ENCODE assay signal across 9 mouse cellular contexts in genomic region chr11:84067720-84068190, GRCm38 (mm10). TPM values are rescaled to one million over a fixed set of nuclear protein-coding genes. Genes with fewer than 3 reads are reported as not detected.
DNase-seq lines count a peak whose midpoint lies in the region; ATAC-seq lines count a peak whose summit lies in the region.
"Had no signal": no experiment of that assay in that cellular context is flagged by ENCODE, and none has a peak within 500 bp of the region (broad histone marks: within the 10 kb centered on the region; RNA-seq: fewer than 3 reads in every experiment).

No protein-coding gene starts in this region.

- DNase-seq in embryo, embryonic 10 days (ENCODE audit: low spot score), result peak; percentile 47
- DNase-seq in embryo, embryonic 11 days, result no peak
- DNase-seq in urinary bladder, postnatal 14 days (ENCODE audit: low spot score), result peak; percentile 30
- no peak for DNase-seq in urinary bladder, adult 2 months (ENCODE audit: low spot score)
- peak; percentile 95 for DNase-seq in midbrain, embryonic 11.5 days (ENCODE audit: low spot score, missing footprints)
- no peak for DNase-seq in T-cell, adult 2 months (ENCODE audit: low spot score)
- no peak for DNase-seq in left cerebral cortex, adult 18-20 months (ENCODE audit: low spot score in 2 of 2)

- peaks cover 30% of the 10 kb centered on the region for H3K27me3 ChIP-seq in hindbrain, embryonic 15.5 days
- H3K27me3 ChIP-seq in midbrain, embryonic 11.5 days (ENCODE audit: control insufficient read depth, insufficient read depth, low read length), result peaks cover 28% of the 10 kb centered on the region

- H3K9ac ChIP-seq in hindbrain, embryonic 15.5 days, result peak overlapping the region; percentile 56
- H3K9ac ChIP-seq in midbrain, embryonic 11.5 days (ENCODE audit: low read length), result peak overlapping the region; percentile 75

- 1% methylated on average over 21 of the region's 21 CpGs for WGBS in hindbrain, embryonic 15.5 days
- WGBS in midbrain, embryonic 11.5 days, result 3% methylated on average over 21 of the region's 21 CpGs

- ATAC-seq in hindbrain, embryonic 15.5 days (ENCODE audit: low FRiP score, low read depth), result peak; percentile 65
- peak; percentile 38; the same call in 1 of the 2 replicates for ATAC-seq in midbrain, embryonic 11.5 days (ENCODE audit: low FRiP score)

- H3K4me3 ChIP-seq in hindbrain, embryonic 15.5 days, result peak overlapping the region; percentile 67
- H3K4me3 ChIP-seq in midbrain, embryonic 11.5 days (ENCODE audit: low read depth, low read length), result peak overlapping the region; percentile 69

- peaks cover 29% of the 10 kb centered on the region for H3K4me1 ChIP-seq in hindbrain, embryonic 15.5 days (replicated peaks)
- peaks cover 16% of the 10 kb centered on the region for H3K4me1 ChIP-seq in midbrain, embryonic 11.5 days (ENCODE audit: control insufficient read depth, insufficient read depth, low read length)

- H3K36me3 ChIP-seq in hindbrain, embryonic 15.5 days, result no peaks in the 10 kb centered on the region
- no peaks in the 10 kb centered on the region for H3K36me3 ChIP-seq in midbrain, embryonic 11.5 days (ENCODE audit: control insufficient read depth, insufficient read depth, low read length)
- H3K36me3 ChIP-seq: G1E had no signal

- H3K9me3 ChIP-seq in hindbrain, embryonic 15.5 days, result no peaks in the 10 kb centered on the region
- H3K9me3 ChIP-seq in midbrain, embryonic 11.5 days (ENCODE audit: control insufficient read depth, low read length), result no peaks in the 10 kb centered on the region
- H3K9me3 ChIP-seq: G1E had no signal

- peak overlapping the region; percentile 35; the same call in 1 of the 2 replicates for H3K27ac ChIP-seq in hindbrain, embryonic 15.5 days (replicated peaks)
- no peak overlapping the region for H3K27ac ChIP-seq in midbrain, embryonic 11.5 days (ENCODE audit: low read depth, low read length)

- peak overlapping the region; percentile 98 for H3K4me2 ChIP-seq in hindbrain, embryonic 15.5 days
- H3K4me2 ChIP-seq in midbrain, embryonic 11.5 days, result peak overlapping the region; percentile 86

RNA-seq across cellular contexts. Expression of gene Dusp14, which starts 1.3 kb away (rescaled TPM):
- polyA plus RNA-seq in urinary bladder, adult 2 months (2012; rRNA removed), result 9.1 and 11.7 TPM in 2 replicates
- 10.1 and 12.0 TPM in 2 replicates for polyA plus RNA-seq in hindbrain, embryonic 15.5 days (2015; fragmentation: Nextera tagmentation; extraction: Ambion mirVana)
- 7.2 and 8.8 TPM in 2 replicates for polyA plus RNA-seq in midbrain, embryonic 11.5 days (2014; fragmentation: Nextera tagmentation; extraction: Ambion mirVana)
- total RNA-seq in left cerebral cortex, adult 18-20 months (2021), result 100 to 1,000 TPM in 1 of 2 experiments, 10 to 100 TPM in 1; 83.4 to 101 TPM
- total RNA-seq: G1E had no signal
- polyA plus RNA-seq: G1E had no signal

Comparison
In these comparisons a context has a peak if more than half of its experiments do, and no peak if none do; other contexts are left out.
1. DNase-seq: peak in embryo, embryonic 10 days (single experiment), urinary bladder, postnatal 14 days (single experiment) and midbrain, embryonic 11.5 days (single experiment); none in embryo, embryonic 11 days (single experiment), urinary bladder, adult 2 months (single experiment), T-cell, adult 2 months (single experiment) and left cerebral cortex, adult 18-20 months (0 of 2).